Mouse (Mus musculus) myocyte (in vitro differentiated cells): ENCODE results near the gene Macrod2. TPM values are rescaled to one million over a fixed set of nuclear protein-coding genes. Genes with fewer than 3 reads are reported as not detected.

ENCODE experiments used
- H3K27me3 ChIP-seq: one replicate; pipeline ENCODE4 v1.6.1; 2011; ENCODE audit not compliant: control insufficient read depth, insufficient read depth, insufficient read length
- H3K36me3 ChIP-seq: one replicate; pipeline ENCODE4 v1.6.1; 2011; ENCODE audit not compliant: control insufficient read depth, insufficient read depth
- H3K4me2 ChIP-seq: one replicate; pipeline ENCODE4 v1.6.1; 2011; ENCODE audit warnings: low read depth, control low read depth
- H3K4me3 ChIP-seq: one replicate; pipeline ENCODE4 v1.5.1; 2011; ENCODE audit warnings: mild to moderate bottlenecking, control low read depth, moderate library complexity
- H3K79me2 ChIP-seq: one replicate; pipeline ENCODE4 v1.6.1; 2011; ENCODE audit not compliant: control insufficient read depth, insufficient read depth
- H3ac ChIP-seq: one replicate; pipeline ENCODE4 v1.6.1; 2011; ENCODE audit not compliant: control insufficient read depth, insufficient read length
- CEBPB ChIP-seq: IDR thresholded peaks from 2 replicates; pipeline ENCODE4 v1.6.1; 2011; ENCODE audit warnings: mild to moderate bottlenecking, moderate library complexity; ENCODE audit not compliant: poor library complexity, insufficient read depth, severe bottlenecking
- E2F4 ChIP-seq: IDR thresholded peaks from one replicate; pipeline ENCODE4 v1.6.1; 2011; ENCODE audit warnings: mild to moderate bottlenecking, control low read depth, moderate library complexity; ENCODE audit not compliant: insufficient read depth
- MAX ChIP-seq: IDR thresholded peaks from one replicate; pipeline ENCODE4 v1.6.1; 2011; ENCODE audit warnings: low read depth, mild to moderate bottlenecking, control low read depth
- MYOD1 ChIP-seq, 3 experiments: IDR thresholded peaks; one replicate each; pipeline ENCODE4 v1.6.1; 2011; ENCODE audit warnings: control low read depth in 2 of 3, low read depth in 2 of 3, mild to moderate bottlenecking in 2 of 3, moderate library complexity in 1 of 3; ENCODE audit not compliant: insufficient read length in 2 of 3, control insufficient read depth in 1 of 3
- MYOG ChIP-seq, 3 experiments: IDR thresholded peaks; one replicate each; pipeline ENCODE4 v1.6.1; 2011; ENCODE audit warnings: control low read depth in 2 of 3, low read depth in 2 of 3, mild to moderate bottlenecking in 2 of 3; ENCODE audit not compliant: insufficient read length in 2 of 3, control insufficient read depth in 1 of 3, insufficient read depth in 1 of 3
- POLR2A ChIP-seq: IDR thresholded peaks from one replicate; pipeline ENCODE4 v1.6.1; 2011; ENCODE audit warnings: low read depth, mild to moderate bottlenecking, control low read depth, moderate library complexity; ENCODE audit not compliant: insufficient read length
- POLR2AphosphoS2 ChIP-seq: IDR thresholded peaks from one replicate; pipeline ENCODE4 v1.6.1; 2011; ENCODE audit warnings: low read depth, control low read depth; ENCODE audit not compliant: insufficient read length
- REST ChIP-seq: IDR thresholded peaks from one replicate; pipeline ENCODE4 v1.6.1; 2011; ENCODE audit warnings: mild to moderate bottlenecking, control low read depth, moderate library complexity; ENCODE audit not compliant: insufficient read depth, insufficient read length
- SRF ChIP-seq: IDR thresholded peaks from one replicate; pipeline ENCODE4 v1.6.1; 2011; ENCODE audit warnings: low read depth; ENCODE audit not compliant: control insufficient read depth, insufficient read length
- TCF12 ChIP-seq: IDR thresholded peaks from one replicate; pipeline ENCODE4 v1.6.1; 2011; ENCODE audit warnings: mild to moderate bottlenecking, control low read depth; ENCODE audit not compliant: poor library complexity, insufficient read depth, severe bottlenecking
- TCF3 ChIP-seq: IDR thresholded peaks from one replicate; pipeline ENCODE4 v1.6.1; 2011; ENCODE audit warnings: low read depth, control low read depth; ENCODE audit not compliant: insufficient read length
- USF1 ChIP-seq: IDR thresholded peaks from one replicate; pipeline ENCODE4 v1.6.1; 2011; ENCODE audit warnings: low read depth, mild to moderate bottlenecking, control low read depth, moderate library complexity
- polyA plus RNA-seq: library from polyadenylated mRNA; unstranded; fragments of >200 nt; fragmentation: generic; extraction: Trizol; gene quantifications from one replicate; pipeline ENCODE4 v1.2.1, GENCODE M21; 2012; ENCODE audit warnings: missing spikeins

The Macrod2 gene
- polyA plus RNA-seq, 1 experiment: 0.96 TPM

DNA sequence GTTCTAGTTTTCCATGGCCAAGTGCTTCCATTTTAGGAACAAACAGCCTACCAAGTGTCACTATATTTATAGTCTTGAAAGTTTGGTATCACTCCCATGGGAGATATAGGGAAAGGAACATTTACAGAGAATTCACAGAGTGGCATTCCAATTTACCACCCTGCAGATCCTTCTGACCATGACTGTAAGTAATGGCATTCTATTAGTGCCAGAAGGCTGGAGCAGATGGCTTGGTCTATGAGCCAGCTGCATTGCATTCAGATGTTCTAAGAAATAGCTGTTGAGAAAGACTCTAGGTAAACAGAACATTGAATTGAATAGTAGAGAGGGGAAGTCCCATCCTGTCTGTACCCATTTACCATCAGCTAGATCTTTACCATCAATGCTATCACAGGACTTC, 1954.7 kb downstream of the Macrod2 start:
- H3K79me2 ChIP-seq: no peaks in the 10 kb centered on the region
- no peak overlapping the region for H3K4me2 ChIP-seq
- no peaks in the 10 kb centered on the region for H3K27me3 ChIP-seq
- H3K36me3 ChIP-seq: no peaks in the 10 kb centered on the region
- H3K4me3 ChIP-seq: no peak overlapping the region
- H3ac ChIP-seq: no peak overlapping the region
- no peak for TF ChIP-seq REST
- TF ChIP-seq POLR2A: no peak
- no peak for TF ChIP-seq E2F4

DNA sequence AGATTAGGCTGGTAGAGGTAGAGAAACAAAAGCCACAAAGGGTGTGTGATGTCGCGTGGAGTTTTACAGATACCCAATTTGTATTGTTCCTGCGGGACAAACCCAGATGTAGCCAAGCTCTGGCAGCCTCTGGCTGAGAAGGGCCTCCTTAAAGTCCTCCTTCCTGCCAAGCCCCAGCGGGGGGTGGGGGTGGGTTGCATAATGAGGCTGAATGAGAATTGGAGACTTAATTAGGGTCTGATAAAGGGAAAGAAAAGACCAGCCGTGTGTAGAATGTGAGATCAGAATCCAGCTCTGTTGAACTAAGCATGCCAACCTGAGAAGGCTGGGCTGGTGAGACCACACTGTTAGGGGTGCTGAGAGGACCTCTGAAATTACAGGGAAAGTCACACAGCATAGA, 1967.8 kb downstream of the Macrod2 start:
- H3K4me2 ChIP-seq: no peak overlapping the region
- H3K79me2 ChIP-seq: no peaks in the 10 kb centered on the region
- H3K27me3 ChIP-seq: no peaks in the 10 kb centered on the region
- H3ac ChIP-seq: no peak overlapping the region
- H3K36me3 ChIP-seq: no peaks in the 10 kb centered on the region
- TF ChIP-seq MYOG (IDR thresholded peaks at IDR 0.05; ENCODE audit: control insufficient read depth in 1 of 3, insufficient read depth in 1 of 3, insufficient read length in 2 of 3, low read depth in 2 of 3): no peak
- TF ChIP-seq SRF: no peak
- no peak for TF ChIP-seq POLR2A
- TF ChIP-seq CEBPB: no peak
- TF ChIP-seq REST: no peak
- no peak for TF ChIP-seq MAX
- TF ChIP-seq USF1: no peak
- TF ChIP-seq E2F4: no peak
- TF ChIP-seq MYOD1 (IDR thresholded peaks at IDR 0.05; ENCODE audit: control insufficient read depth in 1 of 3, insufficient read length in 2 of 3, low read depth in 2 of 3): no peak
- TF ChIP-seq TCF12: no peak
- TF ChIP-seq TCF3: no peak
- TF ChIP-seq POLR2AphosphoS2: no peak
- no peak overlapping the region for H3K4me3 ChIP-seq

- Histone ChIP-seq H3K36me3 (no peaks in the 10 kb centered on the region), H3K4me3 (no peak overlapping the region), H3K4me2 (no peak overlapping the region), H3K27me3 (no peaks in the 10 kb centered on the region), H3K79me2 (no peaks in the 10 kb centered on the region), H3ac (no peak overlapping the region)
- TF ChIP-seq POLR2A: no peak
- no peak for TF ChIP-seq E2F4
- no peak for TF ChIP-seq SRF
- no peak for TF ChIP-seq MYOG (IDR thresholded peaks at IDR 0.05; ENCODE audit: control insufficient read depth in 1 of 3, insufficient read depth in 1 of 3, insufficient read length in 2 of 3, low read depth in 2 of 3)
- TF ChIP-seq CEBPB: no peak
- TF ChIP-seq REST: no peak
- no peak for TF ChIP-seq MYOD1 (IDR thresholded peaks at IDR 0.05; ENCODE audit: control insufficient read depth in 1 of 3, insufficient read length in 2 of 3, low read depth in 2 of 3)
- TF ChIP-seq USF1: no peak
- TF ChIP-seq TCF3: no peak
- no peak for TF ChIP-seq TCF12
- no peak for TF ChIP-seq POLR2AphosphoS2
- no peak for TF ChIP-seq MAX
These were observed 1978.9 kb downstream of the Macrod2 start for GRCm38 (mm10) chr2:142373978-142374377.

GRCm38 (mm10) chr2:142380563-142380962, 1985.5 kb downstream of the Macrod2 start:
- Histone ChIP-seq H3K27me3 (no peaks in the 10 kb centered on the region), H3K4me3 (no peak overlapping the region), H3ac (no peak overlapping the region), H3K4me2 (no peak overlapping the region), H3K79me2 (no peaks in the 10 kb centered on the region), H3K36me3 (no peaks in the 10 kb centered on the region)
- no peak for TF ChIP-seq POLR2A
- TF ChIP-seq TCF12: no peak
- TF ChIP-seq MYOG (IDR thresholded peaks at IDR 0.05; ENCODE audit: control insufficient read depth in 1 of 3, insufficient read depth in 1 of 3, insufficient read length in 2 of 3, low read depth in 2 of 3): no peak
- TF ChIP-seq USF1: no peak
- TF ChIP-seq REST: no peak
- TF ChIP-seq SRF: no peak
- TF ChIP-seq MYOD1 (IDR thresholded peaks at IDR 0.05; ENCODE audit: control insufficient read depth in 1 of 3, insufficient read length in 2 of 3, low read depth in 2 of 3): no peak
- no peak for TF ChIP-seq POLR2AphosphoS2
- no peak for TF ChIP-seq MAX
- TF ChIP-seq E2F4: no peak
- TF ChIP-seq CEBPB: no peak
- no peak for TF ChIP-seq TCF3

GRCm38 (mm10) chr2:142381081-142381579, 1986.0 kb downstream of the Macrod2 start:
- H3K27me3 ChIP-seq: no peaks in the 10 kb centered on the region
- H3K4me2 ChIP-seq: no peak overlapping the region
- no peak overlapping the region for H3K4me3 ChIP-seq
- no peak overlapping the region for H3ac ChIP-seq
- H3K36me3 ChIP-seq: no peaks in the 10 kb centered on the region
- no peaks in the 10 kb centered on the region for H3K79me2 ChIP-seq
- TF ChIP-seq E2F4: no peak
- TF ChIP-seq SRF: no peak
- TF ChIP-seq CEBPB: no peak
- TF ChIP-seq MYOG (IDR thresholded peaks at IDR 0.05; ENCODE audit: control insufficient read depth in 1 of 3, insufficient read depth in 1 of 3, insufficient read length in 2 of 3, low read depth in 2 of 3): no peak
- TF ChIP-seq USF1: no peak
- no peak for TF ChIP-seq TCF3
- no peak for TF ChIP-seq POLR2A
- TF ChIP-seq TCF12: no peak
- TF ChIP-seq MYOD1 (IDR thresholded peaks at IDR 0.05; ENCODE audit: control insufficient read depth in 1 of 3, insufficient read length in 2 of 3, low read depth in 2 of 3): no peak
- no peak for TF ChIP-seq MAX
- TF ChIP-seq REST: no peak
- TF ChIP-seq POLR2AphosphoS2: no peak
